Mouse (Mus musculus) limb, embryonic 12.5 days (tissue): Measurements from ENCODE around the gene Ptprj. TPM values are rescaled to one million over a fixed set of nuclear protein-coding genes. Genes with fewer than 3 reads are reported as not detected.
"Not testable (repeated sequence)": the region's sequence is repeated elsewhere in the genome, so short reads cannot be mapped to it uniquely, and the experiment has no call there.

Source experiments
- ATAC-seq: fragments of 200-750 bp; cut with Nextera tagmentation; 2 replicates; pipeline ENCODE4 v1.8.0; 2017; ENCODE audit warnings: low read depth, moderate TSS enrichment; ENCODE audit not compliant: insufficient number of reproducible peaks, insufficient read depth, low FRiP score, low TSS enrichment
- H3K27ac ChIP-seq: fragments of 300-500 bp; sonication (generic); 2 replicates; pipeline ENCODE4 v1.5.1; 2016; ENCODE audit warnings: mild to moderate bottlenecking, moderate library complexity
- H3K27me3 ChIP-seq: fragments of 300-500 bp; sonication (generic); 2 replicates; pipeline ENCODE4 v1.6.1; 2016; ENCODE audit warnings: mild to moderate bottlenecking, moderate library complexity
- H3K36me3 ChIP-seq: fragments of 300-500 bp; sonication (generic); 2 replicates; pipeline ENCODE4 v1.6.1; 2016; ENCODE audit warnings: mild to moderate bottlenecking, moderate library complexity
- H3K4me1 ChIP-seq: fragments of 300-500 bp; sonication (generic); replicated peaks from 2 replicates; pipeline ENCODE4 v1.6.1; 2016
- H3K4me2 ChIP-seq: fragments of 300-500 bp; sonication (generic); 2 replicates; pipeline ENCODE4 v1.6.1; 2016; ENCODE audit warnings: mild to moderate bottlenecking, moderate library complexity
- H3K4me3 ChIP-seq: fragments of 300-500 bp; sonication (generic); replicated peaks from 2 replicates; pipeline ENCODE4 v1.5.1; 2016; ENCODE audit warnings: mild to moderate bottlenecking
- H3K9ac ChIP-seq: fragments of 300-500 bp; sonication (generic); replicated peaks from 2 replicates; pipeline ENCODE4 v1.6.1; 2016; ENCODE audit warnings: mild to moderate bottlenecking, moderate library complexity
- H3K9me3 ChIP-seq: fragments of 300-500 bp; sonication (generic); 2 replicates; pipeline ENCODE4 v1.6.1; 2016; ENCODE audit warnings: mild to moderate bottlenecking, moderate library complexity
- WGBS: fragments of 180-500 bp; shearing (Covaris S2); methylation state at CpG from one replicate; pipeline ENCODE4 v1.1.7; 2016; 5-methylcytosine and 5-hydroxymethylcytosine counted together
- polyA plus RNA-seq: library from polyadenylated mRNA; unstranded; fragments of >200 nt; fragmentation: Nextera tagmentation; extraction: Ambion mirVana; gene quantifications from 2 replicates; pipeline ENCODE4 v1.2.1, GENCODE M21; 2016

Gene Ptprj
- polyA plus RNA-seq, 1 experiment from 2014 or later, result 1.3 TPM

- Histone ChIP-seq H3K27ac (no peak overlapping the region), H3K4me1 (peaks cover 10% of the 10 kb centered on the region; the same call in 1 of the 2 replicates), H3K4me3 (no peak overlapping the region), H3K27me3 (peaks cover 26% of the 10 kb centered on the region), H3K36me3 (no peaks in the 10 kb centered on the region), H3K4me2 (no peak overlapping the region), H3K9ac (no peak overlapping the region), H3K9me3 (no peaks in the 10 kb centered on the region)
- WGBS, result 88% methylated on average over 7 of the region's 7 CpGs
- ATAC-seq, result no peak
Measured at GRCm38 (mm10) chr2:90577451-90578279, 2.8 kb downstream of the Ptprj start.

GRCm38 (mm10) chr2:90576936-90577335, 3.5 kb downstream of the Ptprj start:
- Histone ChIP-seq H3K4me1 (peaks cover 18% of the 10 kb centered on the region), H3K36me3 (no peaks in the 10 kb centered on the region), H3K4me2 (no peak overlapping the region), H3K9ac (no peak overlapping the region), H3K9me3 (no peaks in the 10 kb centered on the region), H3K4me3 (no peak overlapping the region), H3K27me3 (peaks cover 22% of the 10 kb centered on the region), H3K27ac (no peak overlapping the region)
- ATAC-seq, result no peak
- 14% methylated on average over 1 of the region's 1 CpGs for WGBS

GRCm38 (mm10) chr2:90576411-90576810, 4.0 kb downstream of the Ptprj start:
- no peaks in the 10 kb centered on the region for H3K36me3 ChIP-seq
- WGBS, result 67% methylated on average over 6 of the region's 6 CpGs
- peaks cover 19% of the 10 kb centered on the region for H3K27me3 ChIP-seq
- no peak overlapping the region for H3K9ac ChIP-seq
- peaks cover 18% of the 10 kb centered on the region for H3K4me1 ChIP-seq
- no peaks in the 10 kb centered on the region for H3K9me3 ChIP-seq
- no peak for ATAC-seq
- H3K4me3 ChIP-seq, result no peak overlapping the region
- H3K4me2 ChIP-seq, result no peak overlapping the region
- no peak overlapping the region for H3K27ac ChIP-seq

GRCm38 (mm10) chr2:90575713-90576112, 4.7 kb downstream of the Ptprj start:
- H3K4me3 ChIP-seq, result no peak overlapping the region
- ATAC-seq, result no peak
- WGBS, result 65% methylated on average over 5 of the region's 5 CpGs
- H3K9me3 ChIP-seq, result no peaks in the 10 kb centered on the region
- no peak overlapping the region for H3K27ac ChIP-seq
- peaks cover 19% of the 10 kb centered on the region for H3K27me3 ChIP-seq
- no peak overlapping the region for H3K9ac ChIP-seq
- no peaks in the 10 kb centered on the region for H3K36me3 ChIP-seq
- H3K4me2 ChIP-seq, result no peak overlapping the region
- peaks cover 14% of the 10 kb centered on the region for H3K4me1 ChIP-seq

- no peaks in the 10 kb centered on the region for H3K9me3 ChIP-seq
- no peaks in the 10 kb centered on the region for H3K36me3 ChIP-seq
- no peak overlapping the region for H3K4me2 ChIP-seq
- no peak overlapping the region for H3K4me3 ChIP-seq
- WGBS, result 80% methylated on average over 3 of the region's 3 CpGs
- H3K27me3 ChIP-seq, result peaks cover 19% of the 10 kb centered on the region
- no peak overlapping the region for H3K9ac ChIP-seq
- H3K27ac ChIP-seq, result no peak overlapping the region
- peaks cover 14% of the 10 kb centered on the region for H3K4me1 ChIP-seq
- ATAC-seq, result no peak
Measured at GRCm38 (mm10) chr2:90575116-90575515, 5.3 kb downstream of the Ptprj start.

- H3K27ac ChIP-seq, result no peak overlapping the region
- no peaks in the 10 kb centered on the region for H3K9me3 ChIP-seq
- no peak overlapping the region for H3K4me3 ChIP-seq
- peaks cover 17% of the 10 kb centered on the region for H3K27me3 ChIP-seq
- H3K4me1 ChIP-seq, result peaks cover 13% of the 10 kb centered on the region
- H3K9ac ChIP-seq, result no peak overlapping the region
- no peaks in the 10 kb centered on the region for H3K36me3 ChIP-seq
- 63% methylated on average over 8 of the region's 8 CpGs for WGBS
- no peak overlapping the region for H3K4me2 ChIP-seq
- ATAC-seq, result no peak
Measured at GRCm38 (mm10) chr2:90574536-90574935, 5.9 kb downstream of the Ptprj start.

GRCm38 (mm10) chr2:90573640-90574526, 6.6 kb downstream of the Ptprj start:
- Histone ChIP-seq H3K27me3 (peaks cover 10% of the 10 kb centered on the region), H3K9ac (no peak overlapping the region), H3K4me2 (no peak overlapping the region), H3K36me3 (no peaks in the 10 kb centered on the region), H3K4me1 (peaks cover 8% of the 10 kb centered on the region; the same call in 1 of the 2 replicates), H3K9me3 (no peaks in the 10 kb centered on the region), H3K27ac (no peak overlapping the region), H3K4me3 (no peak overlapping the region)
- WGBS, result 74% methylated on average over 17 of the region's 17 CpGs
- ATAC-seq, result no peak

GRCm38 (mm10) chr2:90572126-90572525, 8.3 kb downstream of the Ptprj start:
- Histone ChIP-seq H3K4me3 (no peak overlapping the region), H3K4me2 (no peak overlapping the region), H3K9ac (no peak overlapping the region), H3K27ac (no peak overlapping the region), H3K4me1 (peaks cover 8% of the 10 kb centered on the region; the same call in 1 of the 2 replicates), H3K9me3 (no peaks in the 10 kb centered on the region), H3K36me3 (no peaks in the 10 kb centered on the region), H3K27me3 (peaks cover 4% of the 10 kb centered on the region; the same call in 1 of the 2 replicates)
- no peak for ATAC-seq
- 23% methylated on average over 5 of the region's 5 CpGs for WGBS

GRCm38 (mm10) chr2:90571399-90571798, 9.0 kb downstream of the Ptprj start:
- not testable (repeated sequence) for H3K4me2 ChIP-seq, H3K9ac ChIP-seq, H3K27me3 ChIP-seq, H3K4me3 ChIP-seq, H3K9me3 ChIP-seq, H3K36me3 ChIP-seq, ATAC-seq, H3K27ac ChIP-seq, H3K4me1 ChIP-seq
- WGBS, result 95% methylated on average over 6 of the region's 6 CpGs

- H3K27ac ChIP-seq, result no peak overlapping the region
- H3K4me3 ChIP-seq, result no peak overlapping the region
- WGBS, result 95% methylated on average over 2 of the region's 2 CpGs
- H3K27me3 ChIP-seq, result peaks cover 9% of the 10 kb centered on the region
- H3K9me3 ChIP-seq, result no peaks in the 10 kb centered on the region
- H3K4me1 ChIP-seq, result peaks cover 8% of the 10 kb centered on the region; the same call in 1 of the 2 replicates
- no peaks in the 10 kb centered on the region for H3K36me3 ChIP-seq
- ATAC-seq, result no peak
- H3K9ac ChIP-seq, result no peak overlapping the region
- H3K4me2 ChIP-seq, result no peak overlapping the region
Measured at GRCm38 (mm10) chr2:90570871-90571270, 9.6 kb downstream of the Ptprj start.

- no peaks in the 10 kb centered on the region for H3K36me3 ChIP-seq
- no peak overlapping the region for H3K4me3 ChIP-seq
- no peak overlapping the region for H3K27ac ChIP-seq
- no peak overlapping the region for H3K4me2 ChIP-seq
- ATAC-seq, result no peak
- no peak overlapping the region for H3K9ac ChIP-seq
- H3K27me3 ChIP-seq, result peaks cover 9% of the 10 kb centered on the region
- H3K9me3 ChIP-seq, result no peaks in the 10 kb centered on the region
- WGBS, result 88% methylated on average over 10 of the region's 10 CpGs
- peaks cover 8% of the 10 kb centered on the region; the same call in 1 of the 2 replicates for H3K4me1 ChIP-seq
Measured at GRCm38 (mm10) chr2:90570216-90570615, 10.2 kb downstream of the Ptprj start.
